Mouse (Mus musculus): Measurements from ENCODE around the gene Olfr922.

Gene Olfr922

GRCm38 (mm10) chr9:38814314-38814713, at the start of gene Olfr922:
Olfr922 (plus strand) TSS chr9:38814614.
- DNase-seq (ENCODE audit: low spot score in 2 of 2) = no peak

- no peak for DNase-seq (ENCODE audit: low spot score in 2 of 2)
These were observed 41.6 kb upstream of the Olfr922 start, which contains the start of gene Olfr921 for GRCm38 (mm10) chr9:38772768-38773167. Olfr921 (plus strand) TSS chr9:38773068.

DNA sequence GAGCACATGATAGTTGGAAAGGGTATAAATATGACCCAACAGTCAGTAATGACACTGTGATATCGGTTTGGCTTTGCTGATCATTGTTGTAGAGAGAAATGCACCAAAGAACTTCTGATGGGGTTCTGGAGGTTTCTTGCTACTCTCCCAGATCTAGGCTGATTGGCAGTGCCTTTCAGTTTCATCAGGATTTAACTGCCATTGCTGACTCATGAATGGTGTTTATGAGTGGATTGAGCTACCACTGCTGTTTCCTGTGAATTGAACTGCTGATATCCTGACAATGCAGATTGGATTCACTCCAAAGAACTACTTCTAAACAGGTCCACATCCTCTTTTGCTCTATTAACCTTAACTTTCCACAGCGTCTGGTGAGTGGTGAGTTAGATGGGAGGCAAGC, 21.7 kb upstream of the Olfr922 start:
- DNase-seq (ENCODE audit: low spot score in 2 of 2) = no peak

DNA sequence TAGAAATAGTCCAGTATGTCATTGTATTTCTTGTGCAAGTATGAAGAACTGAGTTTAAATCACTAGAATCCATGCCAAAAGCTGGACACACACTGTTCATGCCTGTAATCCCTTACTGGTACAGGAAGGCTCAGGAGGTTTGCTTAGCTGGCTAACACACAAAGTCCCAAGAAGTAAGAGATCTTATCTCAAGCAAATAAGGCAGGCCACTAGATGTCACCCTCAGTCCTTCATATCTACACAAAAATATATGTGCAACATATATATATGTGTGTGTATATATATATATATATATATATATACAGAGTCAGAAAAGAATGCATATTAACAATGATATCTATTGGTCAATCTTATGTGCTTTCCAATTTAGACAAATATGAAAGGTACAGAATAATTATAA, 8.7 kb upstream of the Olfr922 start:
- peak in 1 of 2 experiments; percentile 3 for DNase-seq (ENCODE audit: low spot score in 2 of 2)

- DNase-seq (ENCODE audit: low spot score in 2 of 2) = no peak
These were observed 1.1 kb downstream of the Olfr922 start for GRCm38 (mm10) chr9:38815458-38815986.

GRCm38 (mm10) chr9:38826245-38826644, 11.8 kb downstream of the Olfr922 start, which contains the start of gene Olfr923:
Olfr923 (plus strand) TSS chr9:38826545.
- no peak for DNase-seq (ENCODE audit: low spot score in 2 of 2)

GRCm38 (mm10) chr9:38833027-38833426, 18.6 kb downstream of the Olfr922 start:
- DNase-seq (ENCODE audit: low spot score in 2 of 2) = no peak

DNA sequence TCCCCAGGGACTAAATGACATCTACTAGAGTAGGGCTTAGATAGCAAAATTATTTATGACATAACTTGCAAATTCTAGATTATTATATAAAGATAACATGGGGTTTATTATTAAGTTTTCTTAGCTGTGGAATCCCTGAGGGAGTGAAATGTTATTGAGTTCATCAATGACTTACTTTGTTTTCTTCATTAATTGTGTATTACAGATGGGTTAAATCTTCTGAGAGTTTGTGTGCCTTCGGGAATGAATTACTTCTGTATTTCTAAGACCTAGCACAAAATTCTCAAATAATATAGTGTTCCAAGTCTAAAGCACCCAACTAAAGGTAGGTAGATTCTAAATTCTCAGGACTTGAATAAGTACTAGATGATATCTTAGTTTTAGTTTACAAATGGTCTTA, 29.7 kb downstream of the Olfr922 start, which contains the start of gene Olfr924:
Olfr924 (plus strand) TSS at position 301 of the 400 bp plus-strand sequence.
- no peak for DNase-seq (ENCODE audit: low spot score in 2 of 2)

- DNase-seq (ENCODE audit: low spot score in 2 of 2) = no peak
These were observed 40.3 kb downstream of the Olfr922 start, which contains the start of gene Olfr26 for GRCm38 (mm10) chr9:38854760-38855159. Olfr26 (plus strand) TSS chr9:38855060.

All from right cerebral cortex, postnatal 36 days (tissue).